Mouse (Mus musculus) forebrain, embryonic 16.5 days (tissue): ENCODE measurements around the gene Tbc1d1. TPM values are rescaled to one million over a fixed set of nuclear protein-coding genes. Genes with fewer than 3 reads are reported as not detected.

Experiments
- ATAC-seq: fragments of 200-750 bp; cut with Nextera tagmentation; 2 replicates; pipeline ENCODE4 v1.8.0; 2017; ENCODE audit warnings: mild to moderate bottlenecking, moderate library complexity
- H3K27ac ChIP-seq: fragments of 300-500 bp; sonication (generic); 2 replicates; pipeline ENCODE4 v1.5.1; 2014; ENCODE audit warnings: low read length, control low read depth
- H3K27me3 ChIP-seq: fragments of 300-500 bp; sonication (generic); replicated peaks from 2 replicates; pipeline ENCODE4 v1.6.1; 2014; ENCODE audit warnings: low read length; ENCODE audit not compliant: control insufficient read depth, insufficient read depth
- H3K36me3 ChIP-seq: fragments of 300-500 bp; sonication (generic); 2 replicates; pipeline ENCODE4 v1.6.1; 2014; ENCODE audit not compliant: control insufficient read depth, insufficient read depth
- H3K4me1 ChIP-seq: fragments of 300-500 bp; sonication (generic); replicated peaks from 2 replicates; pipeline ENCODE4 v1.6.1; 2014; ENCODE audit warnings: low read length; ENCODE audit not compliant: control insufficient read depth, insufficient read depth
- H3K4me2 ChIP-seq: fragments of 300-500 bp; sonication (generic); 2 replicates; pipeline ENCODE4 v1.6.1; 2014; ENCODE audit warnings: mild to moderate bottlenecking, low read length, control low read depth
- H3K4me3 ChIP-seq: fragments of 300-500 bp; sonication (generic); replicated peaks from 2 replicates; pipeline ENCODE4 v1.5.1; 2014; ENCODE audit warnings: mild to moderate bottlenecking, low read length, control low read depth
- H3K9ac ChIP-seq: fragments of 300-500 bp; sonication (generic); replicated peaks from 2 replicates; pipeline ENCODE4 v1.6.1; 2014; ENCODE audit warnings: low read depth, low read length, control low read depth
- H3K9me3 ChIP-seq: fragments of 300-500 bp; sonication (generic); 2 replicates; pipeline ENCODE4 v1.6.1; 2016; ENCODE audit warnings: low read length; ENCODE audit not compliant: control insufficient read depth
- WGBS: fragments of 180-500 bp; shearing (Covaris S2); extraction: QIAGEN DNeasy Blood & Tissue Kit; methylation state at CpG from one replicate; pipeline ENCODE4 v1.1.7; 2014; 5-methylcytosine and 5-hydroxymethylcytosine counted together
- microRNA-seq: library from miRNA; unstranded; fragments of <30 nt; microRNA quantifications from one replicate; pipeline ENCODE4, GENCODE M21; 2017
- polyA plus RNA-seq: library from polyadenylated mRNA; unstranded; fragments of >200 nt; fragmentation: Nextera tagmentation; extraction: Ambion mirVana; gene quantifications from 2 replicates; pipeline ENCODE4 v1.2.1, GENCODE M21; 2015

Tbc1d1 gene
- polyA plus RNA-seq, 1 experiment from 2014 or later = 11.5 TPM

- no peak overlapping the region for H3K27ac ChIP-seq
- no peaks in the 10 kb centered on the region for H3K4me1 ChIP-seq
- no peak overlapping the region for H3K9ac ChIP-seq
- WGBS = 86% methylated on average over 13 of the region's 13 CpGs
- no peaks in the 10 kb centered on the region for H3K27me3 ChIP-seq
- H3K36me3 ChIP-seq = no peaks in the 10 kb centered on the region
- no peak overlapping the region for H3K4me3 ChIP-seq
- no peak for ATAC-seq
- H3K4me2 ChIP-seq = no peak overlapping the region
- no peaks in the 10 kb centered on the region for H3K9me3 ChIP-seq
Measured at GRCm38 (mm10) chr5:64398155-64398554, 242.1 kb downstream of the Tbc1d1 start.

- 96% methylated on average over 4 of the region's 4 CpGs for WGBS
- no peak for ATAC-seq
- H3K4me3 ChIP-seq = no peak overlapping the region
- H3K27me3 ChIP-seq = no peaks in the 10 kb centered on the region
- no peaks in the 10 kb centered on the region for H3K9me3 ChIP-seq
- H3K9ac ChIP-seq = no peak overlapping the region
- no peak overlapping the region for H3K27ac ChIP-seq
- H3K4me2 ChIP-seq = no peak overlapping the region
- no peaks in the 10 kb centered on the region for H3K36me3 ChIP-seq
- H3K4me1 ChIP-seq = no peaks in the 10 kb centered on the region
Measured at GRCm38 (mm10) chr5:64400742-64401141, 244.6 kb downstream of the Tbc1d1 start.

Small RNA genes lying within 50 kb of the gene (microRNA-seq; reads per million reads assigned to microRNA genes)
- not detected for gene Gm22395

Other genes with a start within 250 kb of the Tbc1d1 start
- 13.0 and 15.4 TPM in 2 replicates for gene Rell1, start 187.4 kb upstream of the Tbc1d1 start, polyA plus RNA-seq
- 23.6 and 29.2 TPM in 2 replicates for gene Pgm2, start 63.4 kb upstream of the Tbc1d1 start, polyA plus RNA-seq